Mouse (Mus musculus) limb, embryonic 15.5 days (tissue): ENCODE results near the gene Slc38a9. TPM values are rescaled to one million over a fixed set of nuclear protein-coding genes. Genes with fewer than 3 reads are reported as not detected.

ENCODE experiments used
- ATAC-seq: fragments of 200-750 bp; cut with Nextera tagmentation; 2 replicates; pipeline ENCODE4 v1.8.0; 2017; ENCODE audit warnings: low read depth, moderate TSS enrichment; ENCODE audit not compliant: insufficient number of reproducible peaks, low FRiP score, low TSS enrichment
- H3K27ac ChIP-seq: fragments of 300-500 bp; sonication (generic); 2 replicates; pipeline ENCODE4 v1.5.1; 2015; ENCODE audit warnings: moderate library complexity, mild to moderate bottlenecking, inconsistent platforms
- H3K27me3 ChIP-seq: fragments of 300-500 bp; sonication (generic); 2 replicates; pipeline ENCODE4 v1.6.1; 2015; ENCODE audit warnings: inconsistent platforms
- H3K36me3 ChIP-seq: fragments of 300-500 bp; sonication (generic); 2 replicates; pipeline ENCODE4 v1.6.1; 2015; ENCODE audit warnings: inconsistent platforms
- H3K4me1 ChIP-seq: fragments of 300-500 bp; sonication (generic); 2 replicates; pipeline ENCODE4 v1.6.1; 2015; ENCODE audit warnings: inconsistent platforms
- H3K4me2 ChIP-seq: fragments of 300-500 bp; sonication (generic); 2 replicates; pipeline ENCODE4 v1.6.1; 2015; ENCODE audit warnings: mild to moderate bottlenecking, inconsistent platforms
- H3K4me3 ChIP-seq: fragments of 300-500 bp; sonication (generic); 2 replicates; pipeline ENCODE4 v1.5.1; 2015; ENCODE audit warnings: mild to moderate bottlenecking, inconsistent platforms
- H3K9ac ChIP-seq: fragments of 300-500 bp; sonication (generic); 2 replicates; pipeline ENCODE4 v1.6.1; 2015; ENCODE audit warnings: inconsistent platforms
- H3K9me3 ChIP-seq: fragments of 300-500 bp; sonication (generic); 2 replicates; pipeline ENCODE4 v1.6.1; 2016; ENCODE audit warnings: inconsistent platforms
- WGBS: fragments of 180-500 bp; shearing (Covaris S2); methylation state at CpG from one replicate; pipeline ENCODE4 v1.1.7; 2015; 5-methylcytosine and 5-hydroxymethylcytosine counted together
- polyA plus RNA-seq: library from polyadenylated mRNA; unstranded; fragments of >200 nt; fragmentation: Nextera tagmentation; extraction: Ambion mirVana; gene quantifications from 2 replicates; pipeline ENCODE4 v1.2.1, GENCODE M21; 2015

The Slc38a9 gene
- polyA plus RNA-seq, 1 experiment from 2014 or later, result 17.9 TPM

DNA sequence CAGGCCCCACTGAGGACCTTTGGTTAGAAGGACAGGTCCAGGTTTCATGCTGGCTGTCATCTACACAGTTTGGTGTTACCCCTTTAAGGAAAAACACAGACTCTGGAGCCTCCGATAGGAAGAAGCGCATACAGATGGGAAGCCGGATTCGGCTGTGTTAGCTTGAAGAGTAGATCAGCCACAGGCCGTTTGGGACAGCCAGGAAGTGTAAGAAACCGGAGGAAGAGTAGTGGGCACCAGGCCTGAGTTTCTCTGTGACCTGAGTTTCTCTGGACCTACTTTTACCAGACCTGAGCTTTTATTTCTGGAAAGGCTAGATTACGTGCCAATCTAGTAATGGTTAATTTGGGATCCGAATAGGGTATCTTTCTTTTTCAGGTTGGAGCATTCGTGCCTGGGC is 76.6 kb downstream of the Slc38a9 start:
- peaks cover 4% of the 10 kb centered on the region; the same call in 1 of the 2 replicates for H3K4me1 ChIP-seq
- H3K27ac ChIP-seq, result no peak overlapping the region
- no peaks in the 10 kb centered on the region for H3K9me3 ChIP-seq
- 74% methylated on average over 9 of the region's 9 CpGs for WGBS
- ATAC-seq, result no peak
- H3K4me3 ChIP-seq, result no peak overlapping the region
- H3K4me2 ChIP-seq, result no peak overlapping the region
- H3K36me3 ChIP-seq, result no peaks in the 10 kb centered on the region
- H3K27me3 ChIP-seq, result no peaks in the 10 kb centered on the region
- H3K9ac ChIP-seq, result no peak overlapping the region

DNA sequence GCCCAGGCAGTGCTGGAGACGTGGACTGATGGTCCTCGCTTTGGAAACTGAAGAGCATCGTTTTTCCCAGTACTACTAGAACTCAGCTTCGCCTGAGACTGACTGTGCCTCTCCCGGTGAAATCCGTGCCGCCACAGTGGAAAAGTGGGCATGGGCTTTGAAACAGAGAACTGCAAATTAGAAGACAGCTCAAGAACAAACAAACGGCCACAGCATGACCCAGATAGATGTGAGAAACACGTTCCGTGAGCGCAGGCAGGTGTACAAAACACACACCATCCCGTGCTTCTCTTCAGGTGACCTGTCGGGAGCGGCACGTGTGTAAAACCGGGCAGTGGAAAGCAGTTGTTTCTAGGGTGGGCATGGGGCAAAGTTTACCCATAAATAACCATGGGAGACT is 77.5 kb downstream of the Slc38a9 start:
- WGBS, result 87% methylated on average over 16 of the region's 16 CpGs
- peaks cover 4% of the 10 kb centered on the region; the same call in 1 of the 2 replicates for H3K4me1 ChIP-seq
- no peaks in the 10 kb centered on the region for H3K27me3 ChIP-seq
- H3K36me3 ChIP-seq, result no peaks in the 10 kb centered on the region
- H3K4me3 ChIP-seq, result no peak overlapping the region
- no peak for ATAC-seq
- H3K9me3 ChIP-seq, result no peaks in the 10 kb centered on the region
- no peak overlapping the region for H3K9ac ChIP-seq
- no peak overlapping the region for H3K27ac ChIP-seq
- H3K4me2 ChIP-seq, result no peak overlapping the region

DNA sequence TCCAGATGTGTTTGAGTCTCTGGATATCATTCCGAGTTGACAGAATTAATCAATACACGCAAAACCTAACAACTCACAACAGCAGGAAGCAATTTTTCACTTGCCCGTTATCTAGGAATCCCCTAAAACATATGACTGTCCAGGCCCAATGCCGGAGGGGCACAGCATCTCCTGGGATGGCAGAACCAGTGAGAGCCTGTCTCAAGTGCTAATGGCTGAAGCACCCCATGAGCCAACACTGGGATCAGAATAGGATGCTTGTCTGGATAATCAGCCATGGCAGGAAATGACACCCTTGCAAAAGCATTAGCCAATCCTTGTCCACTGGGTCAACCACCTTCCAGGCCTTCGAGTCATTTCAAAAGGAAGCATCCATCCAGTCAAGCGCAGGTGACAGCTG is 79.5 kb downstream of the Slc38a9 start:
- Histone ChIP-seq H3K4me2 (no peak overlapping the region), H3K4me1 (peaks cover 8% of the 10 kb centered on the region), H3K36me3 (no peaks in the 10 kb centered on the region), H3K27ac (no peak overlapping the region), H3K9ac (no peak overlapping the region), H3K4me3 (no peak overlapping the region), H3K9me3 (no peaks in the 10 kb centered on the region), H3K27me3 (no peaks in the 10 kb centered on the region)
- 52% methylated on average over 6 of the region's 6 CpGs for WGBS
- ATAC-seq, result no peak

GRCm38 (mm10) chr13:112742076-112742830 is 81.7 kb downstream of the Slc38a9 start:
- Histone ChIP-seq H3K36me3 (no peaks in the 10 kb centered on the region), H3K4me1 (peaks cover 6% of the 10 kb centered on the region), H3K9ac (no peak overlapping the region), H3K4me2 (no peak overlapping the region), H3K27me3 (no peaks in the 10 kb centered on the region), H3K27ac (no peak overlapping the region), H3K4me3 (no peak overlapping the region), H3K9me3 (no peaks in the 10 kb centered on the region)
- WGBS, result 64% methylated on average over 14 of the region's 14 CpGs
- ATAC-seq, result no peak

- Histone ChIP-seq H3K4me1 (peaks cover 6% of the 10 kb centered on the region), H3K27ac (0 out of 2 replicates have a peak overlapping the region, but pooled peaks have one; percentile 39), H3K27me3 (no peaks in the 10 kb centered on the region), H3K36me3 (no peaks in the 10 kb centered on the region), H3K4me3 (no peak overlapping the region), H3K9ac (no peak overlapping the region), H3K9me3 (no peaks in the 10 kb centered on the region), H3K4me2 (no peak overlapping the region)
- ATAC-seq, result no peak
- 81% methylated on average over 4 of the region's 4 CpGs for WGBS
These were observed 83.1 kb downstream of the Slc38a9 start for GRCm38 (mm10) chr13:112743647-112744046.

GRCm38 (mm10) chr13:112744061-112744849 is 83.7 kb downstream of the Slc38a9 start:
- no peak overlapping the region for H3K9ac ChIP-seq
- no peaks in the 10 kb centered on the region for H3K27me3 ChIP-seq
- no peak overlapping the region for H3K4me2 ChIP-seq
- peaks cover 6% of the 10 kb centered on the region for H3K4me1 ChIP-seq
- no peak for ATAC-seq
- H3K27ac ChIP-seq, result peak overlapping the region; percentile 39
- no peak overlapping the region for H3K4me3 ChIP-seq
- no peaks in the 10 kb centered on the region for H3K36me3 ChIP-seq
- no peaks in the 10 kb centered on the region for H3K9me3 ChIP-seq
- WGBS, result 69% methylated on average over 15 of the region's 15 CpGs

GRCm38 (mm10) chr13:112745936-112746694 is 85.6 kb downstream of the Slc38a9 start:
- Histone ChIP-seq H3K4me2 (no peak overlapping the region), H3K9me3 (no peaks in the 10 kb centered on the region), H3K9ac (no peak overlapping the region), H3K27me3 (no peaks in the 10 kb centered on the region), H3K36me3 (no peaks in the 10 kb centered on the region), H3K27ac (no peak overlapping the region; the same call in 1 of the 2 replicates), H3K4me3 (no peak overlapping the region), H3K4me1 (peaks cover 16% of the 10 kb centered on the region)
- no peak for ATAC-seq
- WGBS, result 79% methylated on average over 5 of the region's 5 CpGs

- ATAC-seq, result no peak
- no peaks in the 10 kb centered on the region for H3K9me3 ChIP-seq
- no peak overlapping the region for H3K4me2 ChIP-seq
- H3K4me1 ChIP-seq, result peaks cover 21% of the 10 kb centered on the region
- H3K27ac ChIP-seq, result no peak overlapping the region
- H3K9ac ChIP-seq, result no peak overlapping the region
- no peak overlapping the region for H3K4me3 ChIP-seq
- WGBS, result 91% methylated on average over 10 of the region's 10 CpGs
- no peaks in the 10 kb centered on the region for H3K27me3 ChIP-seq
- no peaks in the 10 kb centered on the region for H3K36me3 ChIP-seq
These were observed 86.1 kb downstream of the Slc38a9 start for GRCm38 (mm10) chr13:112746695-112747055.

GRCm38 (mm10) chr13:112747808-112748430 is 87.4 kb downstream of the Slc38a9 start:
- Histone ChIP-seq H3K4me2 (no peak overlapping the region), H3K27ac (no peak overlapping the region), H3K4me1 (peaks cover 33% of the 10 kb centered on the region), H3K9ac (no peak overlapping the region), H3K27me3 (no peaks in the 10 kb centered on the region), H3K36me3 (no peaks in the 10 kb centered on the region), H3K9me3 (no peaks in the 10 kb centered on the region), H3K4me3 (no peak overlapping the region)
- ATAC-seq, result no peak
- WGBS, result 55% methylated on average over 6 of the region's 6 CpGs

DNA sequence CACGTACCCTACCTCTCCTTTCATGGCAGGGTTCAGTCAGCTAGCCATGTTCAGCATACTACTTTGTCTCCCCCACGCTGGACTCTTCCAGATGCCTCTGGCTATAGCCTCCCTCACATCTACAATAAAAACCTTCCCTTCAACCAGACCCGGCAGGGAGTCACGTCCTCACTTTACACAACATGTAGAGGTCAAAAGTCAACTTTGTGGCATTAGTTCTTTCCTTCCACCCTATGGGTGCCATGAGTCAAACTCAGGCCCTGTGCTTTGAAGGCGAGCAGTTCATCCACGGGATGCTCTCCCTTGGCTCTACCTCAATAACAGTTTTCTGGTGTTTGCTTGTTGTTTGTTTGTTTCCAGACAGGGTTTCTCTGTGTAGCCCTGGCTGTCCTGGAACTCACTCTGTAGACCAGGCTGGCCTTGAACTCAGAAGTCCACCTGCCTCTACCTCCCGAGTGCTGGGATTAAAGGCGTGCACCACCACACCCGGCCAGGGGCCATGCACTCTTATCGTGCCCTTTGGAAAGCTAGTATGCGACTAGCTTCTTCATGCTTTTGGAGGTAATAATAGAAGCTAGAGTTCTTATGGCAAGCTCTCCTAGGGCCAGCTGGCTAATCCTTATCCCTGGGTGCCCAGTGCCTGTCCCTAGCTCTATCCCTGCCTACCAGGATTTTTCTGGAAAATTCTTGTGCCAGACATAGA is 88.4 kb downstream of the Slc38a9 start:
- no peak overlapping the region for H3K4me3 ChIP-seq
- peaks cover 40% of the 10 kb centered on the region for H3K4me1 ChIP-seq
- H3K36me3 ChIP-seq, result no peaks in the 10 kb centered on the region
- no peak for ATAC-seq
- no peaks in the 10 kb centered on the region for H3K27me3 ChIP-seq
- no peak overlapping the region for H3K27ac ChIP-seq
- no peak overlapping the region for H3K4me2 ChIP-seq
- WGBS, result 77% methylated on average over 11 of the region's 11 CpGs
- H3K9me3 ChIP-seq, result no peaks in the 10 kb centered on the region
- no peak overlapping the region for H3K9ac ChIP-seq

DNA sequence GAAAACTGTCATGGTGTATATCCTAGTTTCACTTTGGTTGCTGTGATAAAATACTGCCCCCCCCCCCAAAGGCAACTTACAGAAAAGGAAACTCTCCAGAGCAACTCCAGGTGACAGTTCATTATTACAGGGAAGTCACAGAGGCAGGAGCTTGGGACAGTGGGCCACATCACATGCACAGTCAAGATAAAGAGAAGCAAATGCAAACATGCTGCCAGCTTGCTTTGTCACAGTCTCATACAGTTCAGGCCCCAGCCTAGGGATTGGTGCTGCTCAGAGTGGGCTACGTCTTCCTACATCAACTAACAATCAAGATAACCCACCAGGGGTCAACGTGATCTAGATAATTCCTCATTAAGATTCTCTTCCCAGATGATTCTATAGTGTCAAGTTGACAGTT is 89.3 kb downstream of the Slc38a9 start:
- no peak for ATAC-seq
- no peaks in the 10 kb centered on the region for H3K36me3 ChIP-seq
- peaks cover 42% of the 10 kb centered on the region for H3K4me1 ChIP-seq
- H3K27me3 ChIP-seq, result no peaks in the 10 kb centered on the region
- no peak overlapping the region for H3K9ac ChIP-seq
- WGBS, result 91% methylated on average over 2 of the region's 2 CpGs
- no peak overlapping the region for H3K27ac ChIP-seq
- H3K9me3 ChIP-seq, result no peaks in the 10 kb centered on the region
- no peak overlapping the region for H3K4me2 ChIP-seq
- H3K4me3 ChIP-seq, result no peak overlapping the region
